ENCODE assay signal across 9 mouse cellular contexts in the genomic region with DNA sequence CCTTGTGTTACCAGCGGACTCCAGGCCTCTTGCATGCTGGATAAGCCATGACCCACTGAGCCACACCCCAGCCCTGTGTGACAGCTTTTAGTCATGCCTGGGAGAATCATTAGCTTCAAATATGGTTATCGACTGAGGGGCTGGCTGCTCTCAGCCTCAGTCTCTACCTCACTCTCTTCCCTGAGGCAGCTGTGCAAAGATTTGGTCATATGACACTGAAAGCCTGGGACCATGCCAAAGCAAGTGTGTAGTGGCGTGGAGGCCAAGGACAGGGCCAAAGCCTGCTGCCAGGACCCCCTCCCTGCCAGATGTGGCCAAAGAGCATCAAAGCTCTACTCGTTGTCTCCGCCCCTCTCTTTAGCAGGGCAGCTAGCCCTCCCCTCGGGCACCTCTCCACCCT. TPM values are rescaled to one million over a fixed set of nuclear protein-coding genes. Genes with fewer than 3 reads are reported as not detected.
DNase-seq lines count a peak whose midpoint lies in the region; ATAC-seq lines count a peak whose summit lies in the region.
"Had no signal": no experiment of that assay in that cellular context is flagged by ENCODE, and none has a peak within 500 bp of the region (broad histone marks: within the 10 kb centered on the region; RNA-seq: fewer than 3 reads in every experiment).

No protein-coding gene starts in this region.

- intact Hi-C loops in gastrocnemius, postnatal 14 days (cut with DNase I; ENCODE audit: low total_unique reads): no loop called here

- H3K36me3 ChIP-seq in kidney, embryonic 15.5 days: no peaks in the 10 kb centered on the region
- H3K36me3 ChIP-seq in forebrain, embryonic 11.5 days (ENCODE audit: control insufficient read depth, insufficient read depth, low read length): no peaks in the 10 kb centered on the region

- H3K9me3 ChIP-seq in kidney, embryonic 15.5 days (replicated peaks): no peaks in the 10 kb centered on the region
- peaks cover 4% of the 10 kb centered on the region; the same call in 1 of the 2 replicates for H3K9me3 ChIP-seq in forebrain, embryonic 11.5 days (ENCODE audit: control insufficient read depth, low read length)

- 45% methylated on average over 6 of the region's 6 CpGs for whole genome bisulfite sequencing in kidney, embryonic 15.5 days
- WGBS in forebrain, embryonic 11.5 days: 75% methylated on average over 6 of the region's 6 CpGs

- H3K4me2 ChIP-seq in kidney, embryonic 15.5 days: no peak overlapping the region
- no peak overlapping the region for H3K4me2 ChIP-seq in forebrain, embryonic 11.5 days (ENCODE audit: low read depth, low read length, severe bottlenecking)

- H3K4me3 ChIP-seq in kidney, embryonic 15.5 days (replicated peaks): no peak overlapping the region
- H3K4me3 ChIP-seq in forebrain, embryonic 11.5 days (ENCODE audit: low read depth, low read length): no peak overlapping the region

- peak; percentile 59 for DNase-seq in kidney, adult 11 months
- DNase-seq in kidney, adult 18-20 months: no peak
- peak; percentile 78 for DNase-seq in gastrocnemius, postnatal 14 days
- DNase-seq in ovary, postnatal 36 days (ENCODE audit: low spot score): peak; percentile 76
- DNase-seq in forebrain, embryonic 11.5 days (ENCODE audit: low spot score): no peak
- no peak for DNase-seq in thymus, postnatal 14 days
- no peak for DNase-seq in layer of hippocampus, postnatal 10 days (ENCODE audit: low spot score in 2 of 2)

- H3K9ac ChIP-seq in kidney, embryonic 15.5 days: no peak overlapping the region
- H3K9ac ChIP-seq in forebrain, embryonic 11.5 days (ENCODE audit: low read length): no peak overlapping the region

- H3K27me3 ChIP-seq in kidney, embryonic 15.5 days: no peaks in the 10 kb centered on the region
- H3K27me3 ChIP-seq in forebrain, embryonic 11.5 days (ENCODE audit: control insufficient read depth, insufficient read depth, low read length): no peaks in the 10 kb centered on the region

- peak; percentile 46 for ATAC-seq in kidney, embryonic 15.5 days (replicated peaks; ENCODE audit: low FRiP score)
- no peak for ATAC-seq in forebrain, embryonic 11.5 days (replicated peaks; ENCODE audit: low FRiP score)

- H3K27ac ChIP-seq in kidney, embryonic 15.5 days: no peak overlapping the region
- H3K27ac ChIP-seq in forebrain, embryonic 11.5 days (ENCODE audit: low read depth, low read length): no peak overlapping the region
- H3K27ac ChIP-seq: macrophage had no signal

- peaks cover 16% of the 10 kb centered on the region for H3K4me1 ChIP-seq in kidney, embryonic 15.5 days
- 0 out of 2 replicates have a peak, but pooled peaks cover under 1% of the 10 kb centered on the region for H3K4me1 ChIP-seq in forebrain, embryonic 11.5 days (replicated peaks; ENCODE audit: control insufficient read depth, insufficient read depth, low read length)

RNA-seq across cellular contexts. Expression of gene Mical3, which starts 20.9 kb away (rescaled TPM):
- total RNA-seq in gastrocnemius, postnatal 14 days (2021): 10 to 100 TPM; 45.6 to 53.0 TPM
- polyA plus RNA-seq in kidney, embryonic 15.5 days (2015; fragmentation: Nextera tagmentation; extraction: Ambion mirVana): 12.0 and 13.1 TPM in 2 replicates
- polyA plus RNA-seq in forebrain, embryonic 11.5 days (2014; fragmentation: Nextera tagmentation; extraction: Ambion mirVana): 15.7 and 18.0 TPM in 2 replicates
- 10 to 100 TPM; 90.1 to 98.8 TPM for total RNA-seq in layer of hippocampus, postnatal 10 days (2021)

RNA-seq across cellular contexts. Expression of gene Pex26, which starts 31.7 kb away (rescaled TPM):
- 1 to 10 TPM; 2.7 to 3.5 TPM for total RNA-seq in gastrocnemius, postnatal 14 days (2021)
- polyA plus RNA-seq in kidney, embryonic 15.5 days (2015; fragmentation: Nextera tagmentation; extraction: Ambion mirVana): 10.5 TPM in 2 replicates
- 8.7 and 9.0 TPM in 2 replicates for polyA plus RNA-seq in forebrain, embryonic 11.5 days (2014; fragmentation: Nextera tagmentation; extraction: Ambion mirVana)
- total RNA-seq in layer of hippocampus, postnatal 10 days (2021): 10 to 100 TPM; 13.7 to 15.7 TPM

RNA-seq across cellular contexts. Expression of gene Tuba8, which starts 58.8 kb away (rescaled TPM):
- total RNA-seq in gastrocnemius, postnatal 14 days (2021): 100 to 1,000 TPM; 149 to 227 TPM
- 0.22 and 0.43 TPM in 2 replicates for polyA plus RNA-seq in kidney, embryonic 15.5 days (2015; fragmentation: Nextera tagmentation; extraction: Ambion mirVana)
- 0.35 and 0.39 TPM in 2 replicates for polyA plus RNA-seq in forebrain, embryonic 11.5 days (2014; fragmentation: Nextera tagmentation; extraction: Ambion mirVana)
- 1 to 10 TPM; 2.8 to 3.6 TPM for total RNA-seq in layer of hippocampus, postnatal 10 days (2021)

Comparison
In these comparisons a context has a peak if more than half of its experiments do, and no peak if none do; other contexts are left out.
1. DNase-seq: peak in kidney, adult 11 months (single experiment), gastrocnemius, postnatal 14 days (single experiment) and ovary, postnatal 36 days (single experiment); none in kidney, adult 18-20 months (single experiment), forebrain, embryonic 11.5 days (single experiment), thymus, postnatal 14 days (single experiment) and layer of hippocampus, postnatal 10 days (0 of 2).
2. RNA of gene Tuba8, which starts 58.8 kb away (total RNA-seq): 149 to 227 TPM in gastrocnemius, postnatal 14 days; 2.8 to 3.6 TPM in layer of hippocampus, postnatal 10 days; every median in the first group is over 10 times any median in the second.